Mouse (Mus musculus) gastrocnemius, postnatal 10 days (tissue): Measurements from ENCODE around the gene C1s1. TPM values are rescaled to one million over a fixed set of nuclear protein-coding genes. Genes with fewer than 3 reads are reported as not detected.
"Not testable (repeated sequence)": the region's sequence is repeated elsewhere in the genome, so short reads cannot be mapped to it uniquely, and the experiment has no call there.

ENCODE experiments used
- DNase-seq: peaks from one replicate; pipeline ENCODE4 v3.0.0; 2021; ENCODE audit warnings: mixed read lengths
- total RNA-seq, 2 experiments: library from RNA; stranded (reverse); gene quantifications; 2 replicates each; pipeline ENCODE4 v1.2.3; 2021

C1s1 gene
- total RNA-seq, 2 experiments from 2014 or later, result 43.3 to 51.5 TPM

DNA sequence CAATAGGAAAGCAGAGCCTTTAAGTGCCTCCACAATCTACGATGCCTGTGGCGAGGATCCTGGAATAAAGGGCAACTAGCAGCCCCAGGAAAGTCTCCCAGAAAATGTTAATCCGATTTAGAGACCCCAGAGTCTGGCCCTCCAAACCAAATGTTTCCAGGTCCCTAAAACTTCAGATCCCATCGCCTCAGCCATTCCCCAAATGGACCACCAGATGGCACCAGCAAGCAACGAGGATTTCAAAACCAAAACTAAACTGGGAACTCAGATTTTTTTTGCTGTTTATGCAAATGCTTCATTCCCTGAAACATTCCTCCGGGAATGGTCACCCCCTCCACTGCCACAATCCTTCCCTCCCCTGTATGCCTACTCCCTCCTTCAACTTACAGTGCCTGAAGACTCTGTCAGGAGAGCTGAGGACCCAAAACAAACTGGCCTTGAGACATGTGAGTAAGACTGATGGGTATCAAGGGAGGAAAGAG, 29.8 kb downstream of the C1s1 start, which contains the start of gene C1ra:
C1ra (plus strand) TSS at position 51 of the 482 bp plus-strand sequence.
- DNase-seq, result peak; percentile 64

DNA sequence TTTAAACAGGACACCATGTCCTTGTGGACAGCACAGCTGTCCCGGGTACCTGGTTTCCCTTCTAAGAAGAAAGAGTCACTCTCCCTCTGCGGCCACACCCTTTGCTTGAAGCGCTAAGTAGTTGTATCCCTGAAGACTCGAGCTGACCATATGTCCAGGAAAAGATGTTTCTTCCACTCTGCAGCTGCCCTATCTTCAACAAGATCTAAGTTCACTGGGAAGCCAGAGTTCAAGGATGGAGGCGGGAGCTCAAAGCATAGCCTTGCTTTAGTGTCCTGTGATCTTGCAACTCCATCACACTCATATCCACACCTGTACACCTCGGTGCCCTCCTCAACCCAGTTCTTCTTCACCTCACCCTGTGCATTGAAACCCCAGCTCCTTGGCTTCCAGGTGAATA, 30.2 kb downstream of the C1s1 start:
- no peak for DNase-seq

DNA sequence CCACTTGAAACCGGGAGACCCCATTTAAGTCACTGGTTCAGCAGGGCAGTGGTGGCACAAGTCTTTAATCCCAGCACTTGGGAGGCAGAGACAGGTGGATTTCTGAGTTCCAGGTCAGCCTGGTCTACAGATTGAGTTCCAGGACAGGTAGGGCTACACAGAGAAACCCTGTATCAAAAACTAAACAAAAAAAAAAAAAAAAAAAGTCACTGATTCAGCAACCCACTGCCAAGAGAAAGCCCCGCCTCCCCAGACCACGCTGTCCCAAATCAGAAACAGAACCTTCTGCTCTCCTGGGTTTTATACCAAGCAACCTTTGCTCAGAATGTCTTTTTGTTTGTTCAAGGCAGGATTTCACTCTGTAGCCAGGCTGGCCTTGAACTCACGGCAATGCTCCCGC, 33.0 kb downstream of the C1s1 start:
- DNase-seq, result not testable (repeated sequence)

DNA sequence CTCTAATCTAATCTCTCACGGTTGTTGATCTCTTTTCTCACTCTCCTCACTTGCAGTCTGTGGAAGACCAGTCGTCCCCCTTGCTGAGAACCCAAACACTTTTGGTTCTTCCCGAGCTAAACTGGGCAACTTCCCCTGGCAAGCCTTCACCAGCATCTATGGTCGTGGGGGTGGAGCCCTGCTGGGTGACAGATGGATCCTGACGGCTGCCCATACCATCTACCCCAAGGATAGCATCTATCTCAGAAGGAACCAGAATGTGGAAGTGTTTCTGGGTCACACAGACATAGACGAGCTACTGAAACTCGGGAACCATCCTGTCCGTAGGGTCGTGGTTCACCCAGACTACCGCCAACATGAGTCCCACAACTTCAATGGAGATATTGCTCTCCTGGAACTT, 33.9 kb downstream of the C1s1 start:
- no peak for DNase-seq

DNA sequence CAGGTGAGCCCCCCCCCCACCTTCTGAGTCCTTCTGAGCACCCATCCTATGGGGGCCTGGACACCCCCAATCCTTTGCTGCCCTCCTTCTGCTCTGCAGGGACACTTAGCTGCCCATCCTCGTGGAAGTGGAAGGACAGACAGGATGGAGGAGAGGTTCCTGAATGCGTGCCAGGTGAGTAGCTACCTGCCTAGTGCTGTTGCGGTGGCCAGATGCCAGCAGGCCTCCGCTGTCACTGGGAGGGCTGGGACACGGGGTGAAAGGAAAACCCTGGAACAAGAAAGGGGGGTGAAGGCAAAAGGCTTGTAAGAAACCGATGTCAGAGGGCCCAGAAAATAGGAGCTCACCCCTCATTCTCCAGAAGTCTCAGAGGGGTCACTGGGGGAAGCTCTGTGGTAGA, 35.2 kb downstream of the C1s1 start:
- DNase-seq, result no peak

DNA sequence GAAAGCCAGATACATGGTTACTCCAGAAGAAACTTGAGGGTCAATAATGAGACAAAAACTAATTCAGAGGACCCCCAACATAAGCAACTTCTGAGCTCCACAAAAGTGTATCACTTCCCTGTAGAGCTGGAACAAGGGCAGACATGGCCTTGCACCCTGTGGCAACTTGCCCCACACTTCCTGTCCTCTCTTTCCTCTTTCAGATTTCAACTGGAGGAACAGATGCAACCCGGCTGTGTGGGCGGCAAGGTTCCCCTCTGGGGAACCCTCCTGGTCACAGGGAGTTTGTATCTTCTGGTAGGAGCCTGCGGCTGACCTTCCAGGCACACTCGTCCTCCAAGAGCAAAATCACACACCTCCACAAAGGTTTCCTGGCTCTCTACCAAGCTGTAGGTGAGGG, 37.1 kb downstream of the C1s1 start:
- DNase-seq, result no peak

DNA sequence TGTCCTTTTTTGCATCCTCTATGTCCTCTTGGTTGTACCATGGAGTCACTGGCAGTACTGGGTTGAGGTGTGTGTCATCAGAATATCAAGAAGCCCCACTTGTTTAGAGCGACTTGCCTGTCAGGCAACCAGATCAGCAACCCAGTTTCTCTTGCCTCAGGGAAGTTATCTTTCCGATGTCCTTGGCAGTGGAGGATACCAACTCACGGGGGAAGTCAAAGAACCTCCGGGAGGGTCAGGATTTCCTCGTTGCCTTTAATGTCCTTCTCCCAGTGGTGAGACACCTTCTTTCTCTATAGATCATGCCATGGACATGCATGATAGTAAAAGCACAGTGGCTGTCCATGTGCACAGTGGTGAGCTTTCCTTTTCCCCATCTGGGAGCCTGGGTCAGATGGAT, 40.1 kb downstream of the C1s1 start:
- DNase-seq, result no peak

DNA sequence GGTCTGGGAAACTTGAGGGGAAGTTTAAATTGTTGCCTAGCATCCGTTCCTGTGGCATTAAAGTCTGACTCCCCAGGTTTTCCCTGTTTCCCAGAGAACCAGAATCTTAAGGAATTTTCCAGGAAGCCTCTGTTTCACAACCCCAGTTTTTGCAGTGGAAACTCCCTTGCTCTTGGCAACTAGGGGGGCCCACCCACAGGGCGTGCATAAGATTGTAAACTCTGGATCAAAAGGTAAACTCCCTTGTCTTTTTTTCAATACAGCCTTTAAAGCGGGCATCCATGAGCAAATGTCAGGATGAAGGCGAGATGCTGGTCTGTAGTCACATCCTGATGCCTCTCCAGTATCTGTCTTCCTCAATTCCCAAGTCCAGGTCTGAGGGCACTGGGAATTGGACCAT, 40.7 kb downstream of the C1s1 start:
- DNase-seq, result no peak

DNA sequence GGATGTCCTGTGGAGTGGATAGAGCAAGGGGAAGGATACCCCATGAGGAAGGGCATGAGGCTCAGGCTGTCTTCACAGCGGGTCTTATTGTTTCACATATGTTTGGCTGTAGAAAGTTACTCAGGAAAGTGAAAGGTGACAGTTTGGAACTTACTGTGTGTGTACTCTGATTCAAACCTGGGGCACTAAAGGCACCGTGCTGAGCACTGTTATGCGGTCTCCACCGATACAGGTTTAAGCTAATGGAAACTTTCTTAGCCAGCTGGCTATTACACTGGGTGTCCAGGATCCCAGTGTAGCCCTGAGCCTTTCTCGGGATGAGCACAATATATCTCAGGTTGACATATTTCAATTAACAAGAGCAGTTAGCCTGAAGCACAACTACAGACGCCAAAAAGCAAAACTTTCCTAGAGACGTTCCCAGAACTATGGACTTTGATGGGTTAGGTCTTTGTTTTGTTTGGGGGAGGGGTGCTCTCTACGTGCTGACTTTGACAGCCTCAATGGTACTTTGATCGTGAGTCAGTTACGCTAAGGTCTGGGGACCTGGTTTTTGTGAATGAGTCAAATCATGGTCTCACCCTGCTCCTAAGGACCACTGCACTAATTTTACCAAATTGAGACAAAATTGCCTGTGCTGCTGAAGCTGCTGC, 42.1 kb downstream of the C1s1 start:
- no peak for DNase-seq

DNA sequence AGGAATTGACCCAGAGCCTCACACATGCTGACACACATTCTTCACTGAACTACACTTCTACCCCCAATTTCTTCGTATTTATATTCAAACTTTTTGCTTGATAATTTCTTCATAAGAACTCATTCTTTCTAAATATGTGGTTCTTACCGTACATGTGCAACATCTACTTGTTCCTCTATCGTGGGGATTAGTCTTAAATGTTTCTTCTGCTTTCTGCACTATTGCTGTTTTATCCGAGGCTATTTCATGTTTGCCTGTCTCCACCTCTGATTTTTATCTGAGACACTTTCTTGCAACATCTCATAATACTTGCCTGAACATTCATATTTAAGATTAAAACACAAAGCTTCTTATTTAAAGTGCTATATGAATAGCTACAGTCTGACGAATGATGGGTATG, 46.1 kb downstream of the C1s1 start:
- no peak for DNase-seq

DNA sequence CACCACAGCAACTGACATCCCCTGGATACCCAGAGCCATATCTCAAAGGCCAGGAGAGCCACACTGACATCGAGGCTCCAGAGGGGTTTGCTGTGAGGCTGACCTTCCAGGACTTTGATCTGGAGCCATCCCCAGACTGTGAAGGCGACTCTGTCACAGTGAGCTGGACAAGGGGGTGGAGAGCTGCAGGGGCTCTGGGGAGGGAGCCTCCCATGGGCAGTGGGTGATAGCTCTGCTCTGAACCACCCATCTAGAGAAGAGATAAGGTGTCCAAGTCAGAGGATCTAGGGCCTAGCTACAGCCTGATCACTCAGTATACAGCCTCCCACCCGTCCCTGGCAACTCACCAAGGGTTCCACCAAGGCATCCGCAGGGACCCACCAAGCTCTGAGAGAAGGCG, 48.3 kb downstream of the C1s1 start:
- DNase-seq, result peak; percentile 35

DNA sequence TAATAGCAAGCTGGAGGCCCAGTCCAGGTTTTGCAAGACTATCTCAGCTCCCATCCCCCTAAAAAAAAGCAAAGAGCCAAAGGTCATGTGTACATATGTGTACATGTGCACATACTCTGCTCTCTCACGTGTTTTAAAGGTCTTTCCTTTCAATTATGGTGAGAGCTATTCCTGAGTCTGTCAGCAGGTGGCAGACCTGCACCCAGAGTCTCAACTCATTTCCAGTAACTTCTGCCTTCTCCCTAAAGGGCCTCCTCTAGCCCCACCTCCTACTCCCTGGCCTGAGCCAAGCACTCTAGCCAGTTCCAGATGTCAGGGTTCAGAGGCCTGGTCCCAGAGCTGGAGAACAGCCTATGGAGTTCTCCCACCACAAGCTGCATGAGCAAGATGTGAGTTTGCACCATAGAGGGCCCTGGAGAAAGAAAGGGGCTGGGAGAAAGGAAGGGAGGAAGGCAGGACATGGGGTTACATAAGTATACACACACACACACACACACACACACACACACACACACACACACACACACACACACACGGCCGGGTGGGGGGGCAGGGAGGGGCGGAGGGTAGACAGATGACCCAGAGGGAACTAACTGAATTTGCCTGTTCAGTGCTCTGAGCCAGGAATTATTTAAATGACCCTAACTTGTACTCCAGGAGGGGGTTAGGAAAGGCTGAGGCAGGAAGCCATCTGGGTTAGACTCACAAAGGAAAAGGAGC, 49.2 kb downstream of the C1s1 start, which contains the start of gene C1rl:
C1rl (plus strand) TSS at position 272 of the 720 bp plus-strand sequence.
- DNase-seq, result peak; percentile 68

DNA sequence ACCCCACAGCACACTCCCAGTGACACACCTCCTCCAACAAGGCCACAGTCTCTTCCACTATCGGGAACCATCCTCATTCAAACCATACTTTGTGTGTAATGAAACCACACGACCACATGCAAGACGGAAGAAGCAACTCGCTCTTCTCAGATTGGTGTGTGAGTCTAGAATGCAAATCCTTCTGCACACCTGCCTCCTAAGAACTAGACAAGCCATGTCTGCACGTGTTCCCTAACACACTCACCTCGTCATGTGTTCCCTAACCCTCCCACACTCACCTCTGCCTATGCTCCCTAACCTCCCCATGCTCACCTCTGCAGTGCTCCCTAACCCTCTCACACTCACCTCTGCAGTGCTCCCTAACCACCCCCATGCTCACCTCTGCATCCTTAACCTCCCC, 50.7 kb downstream of the C1s1 start:
- no peak for DNase-seq

DNA sequence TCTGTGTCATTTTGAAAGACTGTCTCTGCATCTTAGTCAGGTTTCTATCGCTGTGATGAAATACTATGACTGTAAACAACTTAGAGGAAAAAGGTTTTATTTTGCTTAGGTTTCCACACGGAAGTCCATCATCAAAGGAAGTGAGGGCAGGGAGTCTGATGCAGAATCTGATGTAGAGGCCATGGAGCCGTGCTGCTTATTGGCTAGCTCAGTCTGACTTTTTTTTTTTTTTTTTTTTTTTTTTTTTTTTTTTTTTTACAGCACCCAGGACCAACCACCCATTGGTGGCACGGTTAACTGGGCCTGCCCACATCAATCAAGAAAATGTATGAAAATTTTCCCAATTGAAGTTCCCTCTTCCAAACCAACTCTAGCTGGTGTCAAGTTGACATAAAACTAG, 53.2 kb downstream of the C1s1 start:
- DNase-seq, result no peak

DNA sequence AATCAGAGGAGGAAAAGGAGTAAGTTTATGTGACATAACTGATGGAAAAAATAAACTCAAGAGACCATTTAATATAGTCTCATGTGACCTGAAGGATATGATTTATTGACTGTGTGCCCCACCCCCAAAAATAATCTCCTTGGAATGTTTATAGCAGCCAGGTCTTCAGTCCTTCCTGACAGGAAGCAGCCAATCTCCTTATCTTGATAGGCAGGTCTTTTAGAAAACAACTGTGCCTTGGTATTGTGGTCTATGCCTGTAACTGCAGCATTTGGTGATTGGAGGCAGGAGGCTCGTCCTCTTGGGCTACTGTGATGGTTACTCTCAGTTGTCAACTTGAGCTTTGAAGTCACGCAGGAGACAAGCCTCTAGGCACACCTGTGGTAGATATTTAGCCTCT, 54.6 kb downstream of the C1s1 start:
- DNase-seq, result no peak

DNA sequence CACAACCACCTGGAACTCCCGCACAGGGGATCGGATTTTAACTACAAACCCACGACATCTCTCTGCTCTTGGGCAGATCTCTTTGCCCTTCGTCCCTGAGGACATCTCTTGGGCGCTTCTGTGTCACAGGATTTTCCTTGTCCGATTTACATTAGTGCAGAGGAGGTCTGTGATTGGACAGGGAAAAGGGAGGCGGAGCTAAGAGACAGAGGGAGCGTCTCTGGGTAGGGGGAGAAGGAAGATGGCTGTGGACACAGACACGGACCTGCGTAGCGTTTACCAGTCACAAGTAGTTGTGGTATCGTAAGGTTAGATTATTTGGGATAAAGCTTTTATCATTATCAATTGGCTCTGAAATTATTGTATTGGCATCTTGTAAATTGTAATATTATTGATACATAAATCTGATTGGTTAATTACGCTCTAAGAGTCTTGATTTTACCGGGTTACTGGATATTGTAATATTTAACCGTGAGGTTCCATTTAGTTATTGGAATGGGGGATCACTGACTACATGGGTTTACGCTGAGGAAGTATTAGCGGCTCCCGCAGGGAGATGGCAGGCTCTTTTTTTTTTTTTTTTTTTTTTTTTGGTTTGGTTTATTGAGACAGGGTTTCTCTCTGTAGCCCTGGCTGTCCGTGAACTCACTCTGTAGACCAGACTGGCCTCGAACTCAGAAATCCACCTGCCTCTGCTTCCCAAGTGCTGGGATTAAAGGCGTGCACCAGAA, 56.6 kb downstream of the C1s1 start:
- DNase-seq, result no peak

DNA sequence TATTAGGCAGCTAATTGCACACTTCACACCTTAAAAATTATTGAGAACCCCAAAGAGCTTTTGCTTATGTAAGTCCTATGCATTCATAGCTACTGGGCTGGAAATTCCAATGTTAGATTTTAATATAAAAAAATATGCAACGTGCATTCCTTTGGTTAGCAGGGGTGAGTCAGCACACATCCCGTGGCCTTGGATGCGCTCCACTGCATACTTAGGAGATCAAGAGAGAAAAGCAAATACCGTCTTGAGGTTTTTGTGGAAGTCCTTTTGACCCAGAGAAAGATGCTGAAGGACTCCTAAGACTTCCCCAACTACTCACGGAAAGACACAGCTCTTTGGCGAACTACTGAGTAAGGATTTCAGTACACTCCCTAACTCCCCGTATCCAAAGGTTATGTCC, 57.3 kb downstream of the C1s1 start:
- no peak for DNase-seq

DNA sequence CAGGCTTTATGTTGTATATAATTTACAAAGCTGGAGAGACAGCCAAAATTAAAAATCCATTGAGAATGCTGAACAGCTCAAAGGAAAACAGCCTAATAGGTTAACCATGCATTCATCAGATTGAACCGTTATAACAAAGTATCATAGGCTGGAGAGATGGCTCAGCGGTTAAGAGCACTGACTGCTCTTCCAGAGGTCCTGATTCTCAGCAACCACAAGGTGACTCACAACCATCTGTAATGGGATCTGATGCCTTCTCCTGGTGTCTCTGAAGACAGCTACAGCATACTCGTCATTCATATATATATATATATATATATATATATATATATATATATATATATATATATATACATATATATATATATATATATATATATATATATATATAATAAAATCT, 58.3 kb downstream of the C1s1 start:
- not testable (repeated sequence) for DNase-seq

DNA sequence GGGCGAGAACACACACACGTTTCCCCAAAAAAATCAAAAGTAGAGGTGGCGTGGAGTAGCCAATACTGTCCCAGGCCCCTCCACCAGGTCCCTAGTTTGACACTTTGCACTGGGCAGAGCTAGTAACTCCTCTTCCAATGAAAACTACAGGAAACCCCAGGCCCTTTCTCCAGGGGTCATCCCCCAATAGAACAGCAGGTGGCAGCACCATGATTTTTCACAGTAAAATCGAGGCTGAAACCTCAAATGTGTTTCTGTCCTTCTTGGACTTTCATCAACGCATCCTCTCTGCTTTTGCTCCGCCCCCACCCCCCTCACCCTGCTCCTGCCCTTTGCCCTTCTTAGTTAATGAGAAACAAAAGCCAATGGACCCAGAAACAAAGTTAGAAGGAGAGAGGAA, 60.6 kb downstream of the C1s1 start:
- DNase-seq, result peak; percentile 60
